In genomic region chr1:118980636-118981035, GRCm38 (mm10) we compare ENCODE assay signal across 8 mouse cellular contexts.
A peak's percentile ranks its signal among the peaks of the same experiment; 100 is the strongest.
DNase-seq lines count a peak whose midpoint lies in the region; ATAC-seq lines count a peak whose summit lies in the region.

No protein-coding gene starts in this region.

- 65% methylated on average over 7 of the region's 7 CpGs for WGBS in kidney, embryonic 14.5 days
- WGBS in embryonic facial prominence, embryonic 10.5 days, result 89% methylated on average over 7 of the region's 7 CpGs

- peak; percentile 45 for DNase-seq in adrenal gland, adult 2 months
- DNase-seq in adrenal gland, postnatal 4 days (ENCODE audit: low spot score in 2 of 2), result no peak
- no peak for DNase-seq in kidney, adult 11 months
- DNase-seq in embryonic facial prominence, embryonic 10.5 days (ENCODE audit: low spot score), result no peak
- DNase-seq in lung, postnatal 36 days, result peak; percentile 23

- H3K9ac ChIP-seq in kidney, embryonic 14.5 days (ENCODE audit: low read depth, low read length), result no peak overlapping the region

- H3K27me3 ChIP-seq in kidney, embryonic 14.5 days (ENCODE audit: control insufficient read depth, insufficient read depth, low read length), result no peaks in the 10 kb centered on the region
- no peaks in the 10 kb centered on the region for H3K27me3 ChIP-seq in embryonic facial prominence, embryonic 10.5 days (replicated peaks; ENCODE audit: low read depth, poor library complexity, severe bottlenecking)

- H3K4me2 ChIP-seq in kidney, embryonic 14.5 days (replicated peaks; ENCODE audit: low read depth, low read length), result peak overlapping the region; percentile 44; the same call in 1 of the 2 replicates

- peaks cover 50% of the 10 kb centered on the region for H3K4me1 ChIP-seq in kidney, embryonic 14.5 days (ENCODE audit: control insufficient read depth, insufficient read depth, low read length)
- H3K4me1 ChIP-seq in embryonic facial prominence, embryonic 10.5 days, result peaks cover 63% of the 10 kb centered on the region

- no peaks in the 10 kb centered on the region for H3K36me3 ChIP-seq in kidney, embryonic 14.5 days (ENCODE audit: control insufficient read depth, insufficient read depth, low read length)
- peaks cover 30% of the 10 kb centered on the region for H3K36me3 ChIP-seq in embryonic facial prominence, embryonic 10.5 days (replicated peaks)

- no peak for ATAC-seq in kidney, embryonic 14.5 days (ENCODE audit: low FRiP score, low TSS enrichment)
- no peak for ATAC-seq in granulocyte monocyte progenitor cell, adult 5-6 weeks (replicated peaks; ENCODE audit: poor library complexity, severe bottlenecking)
- ATAC-seq in megakaryocyte, adult 5-6 weeks (ENCODE audit: poor library complexity, severe bottlenecking), result no peak

- H3K9me3 ChIP-seq in kidney, embryonic 14.5 days (ENCODE audit: control insufficient read depth, low read length), result no peaks in the 10 kb centered on the region
- H3K9me3 ChIP-seq in embryonic facial prominence, embryonic 10.5 days, result no peaks in the 10 kb centered on the region

- no peak overlapping the region for H3K4me3 ChIP-seq in kidney, embryonic 14.5 days (ENCODE audit: low read length)
- H3K4me3 ChIP-seq in embryonic facial prominence, embryonic 10.5 days, result no peak overlapping the region

- H3K27ac ChIP-seq in kidney, embryonic 14.5 days (ENCODE audit: low read depth, low read length), result 0 out of 2 replicates have a peak overlapping the region, but pooled peaks have one; percentile 42
- peak overlapping the region; percentile 52; the same call in 1 of the 2 replicates for H3K27ac ChIP-seq in embryonic facial prominence, embryonic 10.5 days (replicated peaks)

Comparison
In these comparisons a context has a peak if more than half of its experiments do, and no peak if none do; other contexts are left out.
1. DNase-seq: peak in adrenal gland, adult 2 months (single experiment) and lung, postnatal 36 days (single experiment); none in adrenal gland, postnatal 4 days (0 of 2), kidney, adult 11 months (single experiment) and embryonic facial prominence, embryonic 10.5 days (single experiment).